Mouse (Mus musculus) limb, embryonic 15.5 days (tissue): ENCODE measurements around the gene Tom1l1. TPM values are rescaled to one million over a fixed set of nuclear protein-coding genes. Genes with fewer than 3 reads are reported as not detected.
"Not testable (repeated sequence)": the region's sequence is repeated elsewhere in the genome, so short reads cannot be mapped to it uniquely, and the experiment has no call there.

Experiments
- ATAC-seq: fragments of 200-750 bp; cut with Nextera tagmentation; 2 replicates; pipeline ENCODE4 v1.8.0; 2017; ENCODE audit warnings: low read depth, moderate TSS enrichment; ENCODE audit not compliant: insufficient number of reproducible peaks, low FRiP score, low TSS enrichment
- H3K27ac ChIP-seq: fragments of 300-500 bp; sonication (generic); 2 replicates; pipeline ENCODE4 v1.5.1; 2015; ENCODE audit warnings: moderate library complexity, mild to moderate bottlenecking, inconsistent platforms
- H3K27me3 ChIP-seq: fragments of 300-500 bp; sonication (generic); 2 replicates; pipeline ENCODE4 v1.6.1; 2015; ENCODE audit warnings: inconsistent platforms
- H3K36me3 ChIP-seq: fragments of 300-500 bp; sonication (generic); 2 replicates; pipeline ENCODE4 v1.6.1; 2015; ENCODE audit warnings: inconsistent platforms
- H3K4me1 ChIP-seq: fragments of 300-500 bp; sonication (generic); 2 replicates; pipeline ENCODE4 v1.6.1; 2015; ENCODE audit warnings: inconsistent platforms
- H3K4me2 ChIP-seq: fragments of 300-500 bp; sonication (generic); 2 replicates; pipeline ENCODE4 v1.6.1; 2015; ENCODE audit warnings: mild to moderate bottlenecking, inconsistent platforms
- H3K4me3 ChIP-seq: fragments of 300-500 bp; sonication (generic); 2 replicates; pipeline ENCODE4 v1.5.1; 2015; ENCODE audit warnings: mild to moderate bottlenecking, inconsistent platforms
- H3K9ac ChIP-seq: fragments of 300-500 bp; sonication (generic); 2 replicates; pipeline ENCODE4 v1.6.1; 2015; ENCODE audit warnings: inconsistent platforms
- H3K9me3 ChIP-seq: fragments of 300-500 bp; sonication (generic); 2 replicates; pipeline ENCODE4 v1.6.1; 2016; ENCODE audit warnings: inconsistent platforms
- WGBS: fragments of 180-500 bp; shearing (Covaris S2); methylation state at CpG from one replicate; pipeline ENCODE4 v1.1.7; 2015; 5-methylcytosine and 5-hydroxymethylcytosine counted together
- polyA plus RNA-seq: library from polyadenylated mRNA; unstranded; fragments of >200 nt; fragmentation: Nextera tagmentation; extraction: Ambion mirVana; gene quantifications from 2 replicates; pipeline ENCODE4 v1.2.1, GENCODE M21; 2015

Gene Tom1l1
- 33.5 and 35.9 TPM in 2 replicates for polyA plus RNA-seq

- Histone ChIP-seq H3K4me2 (peak within 1 kb of the TSS; percentile 92), H3K9ac (peak within 1 kb of the TSS; percentile 39), H3K27ac (peak within 1 kb of the TSS; percentile 50), H3K36me3 (no peaks in the 10 kb centered on the region), H3K4me1 (peaks cover 15% of the 10 kb centered on the region), H3K27me3 (no peaks in the 10 kb centered on the region), H3K4me3 (peak within 1 kb of the TSS; percentile 62), H3K9me3 (no peaks in the 10 kb centered on the region)
- ATAC-seq, result peak; percentile 68
- WGBS, result 5% methylated on average over 46 of the region's 47 CpGs
Measured at GRCm38 (mm10) chr11:90687460-90688416, at the start of gene Tom1l1. Gene Tom1l1 (minus strand): TSS chr11:90688366.

DNA sequence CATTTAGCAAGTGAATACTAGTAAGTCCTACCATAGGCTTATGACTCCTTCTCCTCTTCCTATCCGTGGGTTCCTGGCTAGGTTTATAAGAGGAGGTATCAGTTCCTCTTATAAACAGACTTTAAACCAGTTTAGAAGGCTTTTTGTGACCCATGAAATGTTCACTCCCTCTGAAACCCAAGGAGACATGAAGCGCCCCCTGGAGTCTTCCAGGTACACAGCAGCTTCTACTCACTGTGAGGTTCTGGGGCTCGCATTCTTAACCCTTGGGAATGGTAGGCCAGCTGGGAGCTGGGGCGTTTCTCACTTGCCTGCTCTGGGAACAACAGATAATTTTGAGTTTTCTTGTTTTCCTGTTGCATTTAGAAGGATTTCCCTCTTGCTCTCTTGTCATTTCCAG lies 45.4 kb upstream of the Tom1l1 start:
- Histone ChIP-seq H3K9me3 (no peaks in the 10 kb centered on the region), H3K27ac (no peak overlapping the region), H3K36me3 (no peaks in the 10 kb centered on the region), H3K4me1 (no peaks in the 10 kb centered on the region), H3K4me2 (no peak overlapping the region), H3K4me3 (no peak overlapping the region), H3K9ac (no peak overlapping the region), H3K27me3 (no peaks in the 10 kb centered on the region)
- WGBS, result 74% methylated on average over 4 of the region's 4 CpGs
- ATAC-seq, result no peak

- H3K4me3 ChIP-seq, result no peak overlapping the region
- ATAC-seq, result no peak
- WGBS, result 81% methylated on average over 10 of the region's 10 CpGs
- H3K4me1 ChIP-seq, result no peaks in the 10 kb centered on the region
- no peaks in the 10 kb centered on the region for H3K36me3 ChIP-seq
- no peaks in the 10 kb centered on the region for H3K9me3 ChIP-seq
- H3K27ac ChIP-seq, result no peak overlapping the region
- H3K27me3 ChIP-seq, result no peaks in the 10 kb centered on the region
- H3K4me2 ChIP-seq, result no peak overlapping the region
- no peak overlapping the region for H3K9ac ChIP-seq
Measured at GRCm38 (mm10) chr11:90727354-90728125, 39.4 kb upstream of the Tom1l1 start.

DNA sequence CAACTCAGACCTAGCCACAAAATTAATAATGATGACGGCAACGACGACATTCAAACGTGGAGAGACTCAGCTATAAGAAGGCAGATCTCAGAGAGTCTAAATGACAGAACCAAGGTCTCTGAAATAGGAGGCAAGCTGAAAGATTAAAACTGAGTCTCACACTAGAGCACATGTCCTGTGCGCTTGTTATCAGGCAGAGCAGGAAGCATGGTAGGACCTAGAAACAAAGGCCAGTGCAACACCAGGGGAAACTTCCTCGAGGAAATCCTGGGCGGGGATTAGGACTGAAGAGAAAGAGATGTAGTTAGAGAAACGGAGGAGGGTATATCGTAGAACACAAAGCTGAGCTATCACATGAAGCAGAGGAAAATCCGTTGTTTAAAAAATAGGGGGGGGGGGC lies 38.6 kb upstream of the Tom1l1 start:
- no peaks in the 10 kb centered on the region for H3K27me3 ChIP-seq
- H3K4me1 ChIP-seq, result no peaks in the 10 kb centered on the region
- no peak overlapping the region for H3K4me2 ChIP-seq
- no peaks in the 10 kb centered on the region for H3K9me3 ChIP-seq
- no peak overlapping the region for H3K4me3 ChIP-seq
- H3K27ac ChIP-seq, result no peak overlapping the region
- ATAC-seq, result no peak
- H3K36me3 ChIP-seq, result no peaks in the 10 kb centered on the region
- WGBS, result 81% methylated on average over 10 of the region's 10 CpGs
- no peak overlapping the region for H3K9ac ChIP-seq

DNA sequence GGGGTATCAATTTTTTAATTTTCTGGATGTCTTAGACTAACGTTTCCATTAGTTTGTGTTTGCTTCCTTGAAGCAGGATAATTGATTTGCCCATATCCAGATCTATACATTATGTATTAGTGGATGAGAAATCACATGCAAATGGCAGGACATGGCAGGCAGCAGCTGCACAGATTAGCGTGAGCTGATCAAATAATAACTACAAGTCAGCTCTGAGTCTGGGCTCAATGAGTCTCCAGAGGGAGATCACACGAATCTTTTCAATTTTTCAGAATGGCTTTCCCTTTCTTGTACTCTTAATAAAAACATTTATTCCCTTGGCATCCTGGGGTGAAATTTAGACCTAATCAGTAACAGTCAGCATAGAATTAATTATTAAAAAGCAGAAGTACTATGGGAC lies 34.1 kb upstream of the Tom1l1 start:
- Histone ChIP-seq H3K27ac (no peak overlapping the region), H3K4me2 (no peak overlapping the region), H3K36me3 (no peaks in the 10 kb centered on the region), H3K4me1 (no peaks in the 10 kb centered on the region), H3K9me3 (no peaks in the 10 kb centered on the region), H3K9ac (no peak overlapping the region), H3K27me3 (no peaks in the 10 kb centered on the region), H3K4me3 (no peak overlapping the region)
- ATAC-seq, result no peak
- WGBS, result 62% methylated on average over 3 of the region's 3 CpGs

GRCm38 (mm10) chr11:90717719-90718118 lies 29.6 kb upstream of the Tom1l1 start:
- Histone ChIP-seq H3K27ac (no peak overlapping the region), H3K9ac (no peak overlapping the region), H3K4me2 (no peak overlapping the region), H3K4me3 (no peak overlapping the region), H3K36me3 (no peaks in the 10 kb centered on the region), H3K4me1 (no peaks in the 10 kb centered on the region), H3K9me3 (no peaks in the 10 kb centered on the region), H3K27me3 (no peaks in the 10 kb centered on the region)
- no peak for ATAC-seq
- WGBS, result 93% methylated on average over 3 of the region's 3 CpGs

- Histone ChIP-seq H3K9ac (no peak overlapping the region), H3K27me3 (no peaks in the 10 kb centered on the region), H3K4me2 (no peak overlapping the region), H3K36me3 (no peaks in the 10 kb centered on the region), H3K4me1 (no peaks in the 10 kb centered on the region), H3K9me3 (no peaks in the 10 kb centered on the region), H3K27ac (no peak overlapping the region), H3K4me3 (no peak overlapping the region)
- no peak for ATAC-seq
- WGBS, result 75% methylated on average over 9 of the region's 9 CpGs
Measured at GRCm38 (mm10) chr11:90711596-90711995, 23.4 kb upstream of the Tom1l1 start.

GRCm38 (mm10) chr11:90707134-90707533 lies 19.0 kb upstream of the Tom1l1 start:
- WGBS, result 88% methylated on average over 1 of the region's 1 CpGs
- H3K9me3 ChIP-seq, H3K4me3 ChIP-seq, H3K36me3 ChIP-seq, H3K4me1 ChIP-seq, H3K27ac ChIP-seq, H3K27me3 ChIP-seq, H3K4me2 ChIP-seq, ATAC-seq, H3K9ac ChIP-seq: not testable (repeated sequence)

DNA sequence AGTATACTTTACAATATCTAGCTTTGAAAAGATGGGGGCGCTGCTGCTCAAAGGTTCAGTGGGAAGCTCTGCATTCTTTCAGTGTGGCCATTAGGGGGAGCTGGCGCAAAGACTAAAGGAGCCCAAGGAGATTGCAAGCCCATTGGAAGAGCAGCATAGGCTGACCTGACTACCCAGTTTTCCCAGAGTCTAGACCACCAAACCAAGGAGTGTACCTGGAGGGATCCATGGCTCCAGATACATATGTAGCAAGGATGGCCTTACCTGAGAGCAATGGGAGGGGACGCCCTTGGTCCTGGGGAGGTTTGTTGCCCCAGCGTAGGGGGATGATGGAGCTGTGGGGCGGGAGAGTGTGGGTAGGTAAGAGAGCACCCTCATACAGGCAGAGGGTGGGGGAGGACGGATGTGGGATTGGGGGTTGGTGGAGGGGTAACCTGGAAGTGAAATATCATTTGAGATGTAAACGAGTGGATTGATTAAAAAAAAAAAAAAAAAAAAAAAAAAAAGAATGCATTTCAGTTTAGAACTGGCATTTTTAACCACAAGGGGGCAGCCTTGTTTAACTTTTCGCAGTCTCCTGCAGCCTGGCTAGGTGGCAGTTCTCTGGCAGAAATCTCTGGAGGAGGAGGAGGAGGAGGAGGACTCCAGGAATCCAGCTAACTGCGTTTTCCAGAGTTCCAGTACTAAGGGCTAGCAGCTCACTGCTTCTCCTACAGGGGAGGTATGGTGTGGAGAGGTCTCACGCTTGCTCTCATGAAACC lies 9.5 kb upstream of the Tom1l1 start:
- peak overlapping the region; percentile 16; the same call in 1 of the 2 replicates for H3K4me3 ChIP-seq
- H3K36me3 ChIP-seq, result no peaks in the 10 kb centered on the region
- H3K9ac ChIP-seq, result no peak overlapping the region
- WGBS, result 24% methylated on average over 10 of the region's 10 CpGs
- no peaks in the 10 kb centered on the region for H3K9me3 ChIP-seq
- peaks cover 4% of the 10 kb centered on the region; the same call in 1 of the 2 replicates for H3K4me1 ChIP-seq
- ATAC-seq, result no peak
- H3K27me3 ChIP-seq, result no peaks in the 10 kb centered on the region
- H3K27ac ChIP-seq, result no peak overlapping the region
- H3K4me2 ChIP-seq, result peak overlapping the region; percentile 39

GRCm38 (mm10) chr11:90695811-90696210 lies 7.6 kb upstream of the Tom1l1 start:
- H3K27me3 ChIP-seq, result no peaks in the 10 kb centered on the region
- WGBS, result 63% methylated on average over 9 of the region's 9 CpGs

GRCm38 (mm10) chr11:90694206-90694605 lies 6.0 kb upstream of the Tom1l1 start:
- Histone ChIP-seq H3K27ac (no peak overlapping the region), H3K9me3 (no peaks in the 10 kb centered on the region), H3K4me1 (peaks cover 4% of the 10 kb centered on the region; the same call in 1 of the 2 replicates), H3K27me3 (no peaks in the 10 kb centered on the region), H3K4me3 (no peak overlapping the region), H3K9ac (no peak overlapping the region), H3K36me3 (no peaks in the 10 kb centered on the region), H3K4me2 (no peak overlapping the region)
- no peak for ATAC-seq
- 63% methylated on average over 4 of the region's 4 CpGs for WGBS

More at GRCm38 (mm10) chr11:90695811-90696210, 7.6 kb upstream of the Tom1l1 start:
- peaks cover 4% of the 10 kb centered on the region; the same call in 1 of the 2 replicates for H3K4me1 ChIP-seq
- H3K36me3 ChIP-seq, result no peaks in the 10 kb centered on the region
- H3K27ac ChIP-seq, result no peak overlapping the region
- no peak for ATAC-seq
- no peak overlapping the region for H3K4me3 ChIP-seq
- no peak overlapping the region for H3K9ac ChIP-seq
- H3K4me2 ChIP-seq, result no peak overlapping the region
- no peaks in the 10 kb centered on the region for H3K9me3 ChIP-seq
